Mouse (Mus musculus) E14TG2a.4 (cell line): Measurements from ENCODE around the gene Apoa4.

Experiments
- CTCF ChIP-seq: conservative IDR thresholded peaks from 2 replicates; pipeline ENCODE4 v1.5.1; 2014; ENCODE audit warnings: low read length
- NANOG ChIP-seq: IDR thresholded peaks from 2 replicates; pipeline ENCODE4 v1.6.1; 2014; ENCODE audit warnings: borderline replicate concordance, low read length, mixed read lengths
- POU5F1 ChIP-seq: IDR thresholded peaks from 2 replicates; pipeline ENCODE4 v1.6.1; 2014; ENCODE audit warnings: low read length, borderline replicate concordance

DNA sequence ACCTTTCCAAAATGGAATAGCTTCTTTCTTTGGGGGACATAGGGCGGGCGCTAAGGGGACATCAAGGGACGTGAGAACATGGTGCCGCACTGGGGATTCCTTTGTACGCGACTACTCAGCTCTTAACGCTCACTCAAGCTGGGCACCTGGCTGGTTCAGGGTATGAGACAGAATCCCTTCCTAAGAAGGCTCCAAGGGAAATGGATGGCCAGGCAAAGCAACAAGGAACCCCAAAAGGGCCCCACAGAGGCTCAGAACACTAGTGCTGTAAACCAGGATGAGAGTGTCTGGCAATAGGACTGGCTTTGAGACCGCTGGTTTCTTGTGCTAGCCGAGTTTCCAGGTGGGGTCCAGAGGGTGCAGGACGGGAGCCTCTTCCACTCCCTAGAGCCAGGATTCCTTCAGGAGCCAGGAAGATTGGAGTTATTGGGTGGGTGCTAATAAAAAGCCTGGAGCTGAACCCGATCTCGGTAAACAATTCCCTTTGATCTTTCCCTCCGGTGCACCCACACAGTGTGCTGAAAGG is 10.0 kb upstream of the Apoa4 start:
- TF ChIP-seq CTCF (no peak), NANOG (no peak), POU5F1 (no peak)
